Mouse (Mus musculus) G1E (cell line): ENCODE results near the gene Btbd6. TPM values are rescaled to one million over a fixed set of nuclear protein-coding genes. Genes with fewer than 3 reads are reported as not detected.
A peak's percentile ranks its signal among the peaks of the same experiment; 100 is the strongest.

Experiments
- ATAC-seq: 2 replicates; pipeline ENCODE4 v1.8.0; 2016; ENCODE audit warnings: mild to moderate bottlenecking; ENCODE audit not compliant: insufficient number of reproducible peaks, poor library complexity, low FRiP score, severe bottlenecking; ENCODE audit errors: extremely low read depth
- DNase-seq: peaks from one replicate; pipeline ENCODE4 v3.0.0; 2012; ENCODE audit warnings: low spot score
- H3K27me3 ChIP-seq: 2 replicates; pipeline ENCODE4 v1.6.1; 2012; ENCODE audit warnings: mild to moderate bottlenecking, low read length, inconsistent platforms; ENCODE audit not compliant: insufficient read depth
- H3K36me3 ChIP-seq: replicated peaks from 2 replicates; pipeline ENCODE3; 2012; ENCODE audit warnings: mild to moderate bottlenecking, inconsistent platforms
- H3K4me1 ChIP-seq: 2 replicates; pipeline ENCODE4 v1.6.1; 2012; ENCODE audit warnings: low read depth, low read length, inconsistent platforms, mixed read lengths; ENCODE audit not compliant: insufficient read depth
- H3K4me3 ChIP-seq: 2 replicates; pipeline ENCODE4 v1.5.1; 2012; ENCODE audit warnings: low read depth, mild to moderate bottlenecking, inconsistent platforms, low read length, moderate library complexity, mixed read lengths
- H3K9me3 ChIP-seq: replicated peaks from 2 replicates; pipeline ENCODE4 v1.6.1; 2012; ENCODE audit warnings: inconsistent platforms
- CTCF ChIP-seq: IDR thresholded peaks from 2 replicates; pipeline ENCODE4 v1.5.1; 2012; ENCODE audit warnings: low read depth, low read length, inconsistent platforms, mixed read lengths
- GATA1 ChIP-seq: IDR thresholded peaks from 2 replicates; pipeline ENCODE4 v1.6.1; 2012; ENCODE audit warnings: borderline replicate concordance, low read length, inconsistent platforms, mixed read lengths
- GATA2 ChIP-seq: IDR thresholded peaks from 2 replicates; pipeline ENCODE4 v1.6.1; 2012; ENCODE audit warnings: low read depth, low read length, inconsistent platforms, borderline replicate concordance
- POLR2AphosphoS5 ChIP-seq: IDR thresholded peaks from 2 replicates; pipeline ENCODE4 v1.6.1; 2012; ENCODE audit warnings: low read depth, low read length, inconsistent platforms; ENCODE audit not compliant: insufficient replicate concordance
- TAL1 ChIP-seq: conservative IDR thresholded peaks from 2 replicates; pipeline ENCODE4 v1.6.1; 2012; ENCODE audit warnings: low read depth, low read length, inconsistent platforms, mixed read lengths
- polyA plus RNA-seq: library from polyadenylated mRNA; stranded (reverse); fragments of >175 nt; gene quantifications from 2 replicates; pipeline ENCODE4 v1.2.3, GENCODE M21; 2012
- total RNA-seq, 2 experiments: library from RNA; stranded (forward) in 1 of 2; stranded (reverse) in 1 of 2; fragments of 200-1000 nt in 1 of 2; fragments of >200 nt in 1 of 2; fragmentation: Nextera tagmentation in 1 of 2; gene quantifications; 2 replicates each; pipeline ENCODE4 v1.2.3; 2014 to 2017

Gene Btbd6
- total and polyA plus RNA-seq, 3 experiments: 11.1 to 68.3 (median 15.9) TPM

DNA sequence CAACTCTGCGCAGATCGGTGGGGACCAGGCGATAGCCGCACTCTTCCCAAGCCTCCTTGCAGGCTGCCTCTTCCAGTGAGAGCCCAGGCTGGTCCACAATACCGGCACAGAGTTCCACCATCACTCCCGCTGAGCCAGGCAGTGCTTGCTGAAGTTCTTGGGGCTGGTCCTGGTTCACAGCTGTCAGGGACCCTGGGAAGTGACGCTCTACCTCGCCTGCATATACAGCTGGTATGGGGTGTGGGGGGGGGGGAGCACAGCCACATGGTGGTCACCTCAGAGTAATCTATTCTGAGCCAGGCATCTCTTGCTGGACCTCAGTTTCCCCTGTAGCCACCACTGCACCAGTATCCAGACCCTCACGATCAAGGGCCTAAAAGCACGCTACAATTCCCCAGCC is 37.9 kb upstream of the Btbd6 start:
- H3K4me1 ChIP-seq: peaks cover 18% of the 10 kb centered on the region
- peaks cover 20% of the 10 kb centered on the region; the same call in 1 of the 2 replicates for H3K27me3 ChIP-seq
- DNase-seq (no peak), ATAC-seq (no peak)
- TF ChIP-seq GATA2: no peak
- no peaks in the 10 kb centered on the region for H3K9me3 ChIP-seq
- no peak overlapping the region for H3K4me3 ChIP-seq
- H3K36me3 ChIP-seq: peaks cover 4% of the 10 kb centered on the region

DNA sequence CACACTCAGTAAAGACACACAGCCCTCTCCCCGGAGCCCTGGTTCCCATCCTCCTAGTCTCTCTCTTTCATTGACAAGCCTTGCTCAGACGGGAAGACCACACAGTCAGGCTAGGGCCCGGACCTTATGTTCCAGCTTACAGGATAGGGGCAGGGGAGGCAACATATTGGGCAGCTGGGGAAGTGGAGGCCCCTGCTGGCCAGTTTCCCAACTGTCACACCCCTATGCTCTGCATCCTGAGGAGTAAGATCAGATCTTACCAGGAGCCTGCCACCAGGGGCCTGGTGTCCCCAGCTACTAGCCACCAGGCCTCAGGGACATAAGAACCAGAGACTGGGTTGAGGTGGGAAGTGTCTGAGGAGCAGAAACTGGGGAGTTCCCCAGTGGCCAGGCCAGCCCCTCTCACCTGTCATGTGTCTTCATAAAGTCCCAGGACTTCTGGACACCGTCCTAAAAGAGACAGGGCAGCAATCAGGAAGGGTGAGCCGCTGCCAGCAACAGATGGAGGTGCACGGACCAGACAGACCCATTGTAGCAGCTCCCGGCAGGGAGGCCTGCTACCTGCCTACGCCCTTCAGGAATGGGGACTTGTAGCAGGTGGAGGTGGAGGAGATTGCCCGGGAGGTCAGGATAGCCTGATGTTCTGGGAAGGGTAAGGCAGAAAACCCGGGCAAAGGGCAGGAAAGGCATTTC is 37.3 kb upstream of the Btbd6 start:
- H3K36me3 ChIP-seq: peaks cover 4% of the 10 kb centered on the region
- H3K4me3 ChIP-seq: no peak overlapping the region
- H3K4me1 ChIP-seq: peaks cover 21% of the 10 kb centered on the region
- H3K9me3 ChIP-seq: no peaks in the 10 kb centered on the region
- ATAC-seq (0 out of 2 replicates have a peak, but pooled peaks have one; percentile 35), DNase-seq (peak; percentile 65)
- peaks cover 14% of the 10 kb centered on the region; the same call in 1 of the 2 replicates for H3K27me3 ChIP-seq
- TF ChIP-seq GATA1 (no peak), GATA2 (no peak), CTCF (0 out of 2 replicates have a peak, but pooled peaks have one; percentile 14), POLR2AphosphoS5 (no peak), TAL1 (no peak)

- TF ChIP-seq TAL1 (no peak), GATA2 (no peak)
- DNase-seq (no peak), ATAC-seq (no peak)
- Histone ChIP-seq H3K4me1 (peaks cover 21% of the 10 kb centered on the region), H3K9me3 (no peaks in the 10 kb centered on the region), H3K36me3 (peaks cover 4% of the 10 kb centered on the region), H3K27me3 (peaks cover 8% of the 10 kb centered on the region; the same call in 1 of the 2 replicates), H3K4me3 (no peak overlapping the region)
Observed at GRCm38 (mm10) chr12:112940238-112940637, 36.0 kb upstream of the Btbd6 start.

GRCm38 (mm10) chr12:112940710-112941109 is 35.6 kb upstream of the Btbd6 start:
- H3K4me1 ChIP-seq: peaks cover 21% of the 10 kb centered on the region
- DNase-seq: no peak
- peaks cover 13% of the 10 kb centered on the region; the same call in 1 of the 2 replicates for H3K27me3 ChIP-seq
- TF ChIP-seq GATA1 (no peak), POLR2AphosphoS5 (no peak), CTCF (no peak), GATA2 (no peak), TAL1 (no peak)
- no peaks in the 10 kb centered on the region for H3K9me3 ChIP-seq
- no peak for ATAC-seq
- H3K4me3 ChIP-seq: no peak overlapping the region; the same call in 1 of the 2 replicates
- H3K36me3 ChIP-seq: peaks cover 4% of the 10 kb centered on the region

- TF ChIP-seq GATA2 (no peak), TAL1 (no peak), POLR2AphosphoS5 (no peak), GATA1 (no peak), CTCF (no peak)
- no peak for ATAC-seq
- H3K4me1 ChIP-seq: peaks cover 21% of the 10 kb centered on the region
- peak overlapping the region; percentile 76 for H3K4me3 ChIP-seq
- H3K27me3 ChIP-seq: peaks cover 15% of the 10 kb centered on the region; the same call in 1 of the 2 replicates
- peaks cover 4% of the 10 kb centered on the region for H3K36me3 ChIP-seq
- H3K9me3 ChIP-seq: no peaks in the 10 kb centered on the region
- peak; percentile 58 for DNase-seq
Observed at GRCm38 (mm10) chr12:112941156-112941775, 35.0 kb upstream of the Btbd6 start.

DNA sequence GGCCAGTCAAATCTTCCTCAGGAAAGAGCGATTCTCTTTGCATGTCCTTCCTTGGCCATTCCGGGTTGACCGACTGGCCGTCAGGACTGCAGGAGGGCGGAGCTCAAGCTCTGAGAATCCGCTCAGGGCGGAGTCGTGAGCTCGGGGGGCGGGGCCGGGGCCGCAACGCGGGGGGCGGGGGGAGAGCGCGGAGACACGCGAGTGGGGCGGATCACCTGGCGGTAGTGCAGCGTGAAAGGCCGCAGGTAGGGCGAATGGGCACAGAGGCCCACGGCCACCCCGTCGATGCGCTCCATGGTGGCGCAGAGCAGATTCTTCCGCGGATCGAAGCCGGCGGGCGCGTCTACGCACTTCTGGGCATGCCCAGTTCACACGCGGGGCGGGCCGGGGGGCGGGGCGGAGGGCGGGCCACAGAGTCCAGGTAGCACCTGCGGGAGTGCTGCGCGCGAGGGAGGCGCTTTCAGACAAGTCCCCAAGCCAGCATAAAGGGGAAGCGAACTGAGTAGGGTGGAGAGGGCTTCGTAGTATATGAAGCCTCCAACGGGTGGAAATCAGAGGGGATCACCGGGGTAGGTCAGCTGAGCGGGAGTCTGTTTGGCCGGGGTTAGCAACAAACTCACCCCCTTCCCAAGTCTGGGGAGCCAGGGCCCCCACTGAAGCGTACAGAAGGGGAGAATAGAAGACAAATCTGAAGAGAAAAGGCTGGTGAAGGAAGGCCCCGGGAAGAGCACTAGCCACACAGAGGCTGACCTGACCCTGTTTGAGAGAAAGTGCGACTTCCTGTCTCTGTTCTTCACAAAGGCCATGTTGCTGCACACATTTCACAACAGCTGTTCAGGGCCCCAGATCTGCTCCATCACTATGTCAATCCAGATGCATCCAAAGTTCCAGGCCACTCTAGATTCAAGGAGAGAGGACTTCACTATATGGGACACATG is 34.2 kb upstream of the Btbd6 start, which contains the start of gene Nudt14:
Gene Nudt14, minus strand, starts transcription at position 349 of the 938 bp plus-strand sequence.
- H3K4me1 ChIP-seq: peaks cover 23% of the 10 kb centered on the region

More for the DNA sequence above, 34.2 kb upstream of the Btbd6 start, which contains the start of gene Nudt14:
- no peaks in the 10 kb centered on the region for H3K9me3 ChIP-seq
- ATAC-seq (peak; percentile 67), DNase-seq (peak; percentile 96)
- TF ChIP-seq GATA1 (no peak), CTCF (no peak), TAL1 (no peak), GATA2 (no peak), POLR2AphosphoS5 (no peak)
- H3K36me3 ChIP-seq: peaks cover 4% of the 10 kb centered on the region
- peak within 1 kb of the TSS; percentile 76 for H3K4me3 ChIP-seq
- peaks cover 23% of the 10 kb centered on the region for H3K27me3 ChIP-seq
